Mouse (Mus musculus) midbrain, postnatal 0 days (tissue): ENCODE measurements around the gene Asxl1. TPM values are rescaled to one million over a fixed set of nuclear protein-coding genes. Genes with fewer than 3 reads are reported as not detected.

Source experiments
- ATAC-seq: fragments of 200-750 bp; cut with Nextera tagmentation; 2 replicates; pipeline ENCODE4 v1.8.0; 2017; ENCODE audit warnings: moderate number of reproducible peaks, mild to moderate bottlenecking, moderate TSS enrichment, moderate library complexity; ENCODE audit not compliant: low FRiP score
- DNase-seq: peaks from one replicate; pipeline ENCODE4 v3.0.0-alpha.2; 2015; ENCODE audit warnings: low spot score
- H3K27ac ChIP-seq: fragments of 300-500 bp; sonication (generic); 2 replicates; pipeline ENCODE4 v1.5.1; 2014; ENCODE audit warnings: low read depth, mild to moderate bottlenecking, low read length, mixed read lengths
- H3K27me3 ChIP-seq: fragments of 300-500 bp; sonication (generic); 2 replicates; pipeline ENCODE4 v1.6.1; 2014; ENCODE audit warnings: low read length, control low read depth, mixed read lengths; ENCODE audit not compliant: insufficient read depth
- H3K36me3 ChIP-seq: fragments of 300-500 bp; sonication (generic); 2 replicates; pipeline ENCODE4 v1.6.1; 2014; ENCODE audit warnings: low read length, control low read depth, mixed read lengths; ENCODE audit not compliant: insufficient read depth
- H3K4me1 ChIP-seq: fragments of 300-500 bp; sonication (generic); 2 replicates; pipeline ENCODE4 v1.6.1; 2014; ENCODE audit warnings: mild to moderate bottlenecking, control low read depth, antibody characterized with exemption, low read length, mixed read lengths; ENCODE audit not compliant: insufficient read depth
- H3K4me2 ChIP-seq: fragments of 300-500 bp; sonication (generic); 2 replicates; pipeline ENCODE4 v1.6.1; 2014; ENCODE audit warnings: low read depth, mild to moderate bottlenecking, low read length, mixed read lengths; ENCODE audit not compliant: poor library complexity, severe bottlenecking
- H3K4me3 ChIP-seq: fragments of 300-500 bp; sonication (generic); 2 replicates; pipeline ENCODE4 v1.5.1; 2014; ENCODE audit warnings: low read depth, mild to moderate bottlenecking, low read length, moderate library complexity
- H3K9ac ChIP-seq: fragments of 300-500 bp; sonication (generic); replicated peaks from 2 replicates; pipeline ENCODE4 v1.6.1; 2014; ENCODE audit warnings: mild to moderate bottlenecking, low read length, moderate library complexity, mixed read lengths; ENCODE audit not compliant: poor library complexity, severe bottlenecking
- H3K9me3 ChIP-seq: fragments of 300-500 bp; sonication (generic); 2 replicates; pipeline ENCODE4 v1.6.1; 2016; ENCODE audit warnings: low read length, control low read depth
- CTCF ChIP-seq: IDR thresholded peaks from 2 replicates; pipeline ENCODE4 v1.5.1; 2016; ENCODE audit warnings: antibody characterized with exemption, mild to moderate bottlenecking
- WGBS: fragments of 180-500 bp; shearing (Covaris S2); extraction: QIAGEN DNeasy Blood & Tissue Kit; methylation state at CpG from one replicate; pipeline ENCODE4 v1.1.7; 2014; 5-methylcytosine and 5-hydroxymethylcytosine counted together
- polyA plus RNA-seq: library from polyadenylated mRNA; unstranded; fragments of >200 nt; fragmentation: Nextera tagmentation; extraction: Ambion mirVana; gene quantifications from 2 replicates; pipeline ENCODE4 v1.2.1, GENCODE M21; 2015
- total RNA-seq: library from RNA; depleted of rRNA; stranded (reverse); fragments of >200 nt; gene quantifications from 2 replicates; pipeline ENCODE4 v1.2.3, GENCODE M21; 2014; rRNA removed

Gene Asxl1
- 29.0 and 32.9 TPM in 2 replicates for total RNA-seq
- 10.7 and 13.4 TPM in 2 replicates for polyA plus RNA-seq

- Histone ChIP-seq H3K4me2 (peak within 1 kb of the TSS; percentile 71), H3K4me3 (peak within 1 kb of the TSS; percentile 94), H3K9ac (peak within 1 kb of the TSS; percentile 98), H3K27me3 (no peaks in the 10 kb centered on the region), H3K36me3 (no peaks in the 10 kb centered on the region), H3K27ac (peak within 1 kb of the TSS; percentile 97), H3K4me1 (peaks cover 21% of the 10 kb centered on the region; the same call in 1 of the 2 replicates), H3K9me3 (no peaks in the 10 kb centered on the region)
- under 1% methylated on average over 54 of the region's 79 CpGs for WGBS
- ATAC-seq = peak; percentile 98
- no peak for TF ChIP-seq CTCF
- DNase-seq = peak; percentile 99
Measured at GRCm38 (mm10) chr2:153345454-153346220, at the start of gene Asxl1. TSS of gene Asxl1 (plus strand) at chr2:153345829.

GRCm38 (mm10) chr2:153297771-153298170 lies 47.9 kb upstream of the Asxl1 start:
- Histone ChIP-seq H3K36me3 (peaks cover 3% of the 10 kb centered on the region; the same call in 1 of the 2 replicates), H3K4me2 (no peak overlapping the region), H3K27me3 (no peaks in the 10 kb centered on the region), H3K9ac (0 out of 2 replicates have a peak overlapping the region, but pooled peaks have one; percentile 13), H3K27ac (no peak overlapping the region), H3K4me3 (no peak overlapping the region), H3K9me3 (no peaks in the 10 kb centered on the region), H3K4me1 (no peaks in the 10 kb centered on the region)
- ATAC-seq (no peak), DNase-seq (no peak)
- no peak for TF ChIP-seq CTCF
- 76% methylated on average over 4 of the region's 4 CpGs for WGBS

GRCm38 (mm10) chr2:153298460-153298859 lies 47.2 kb upstream of the Asxl1 start:
- Histone ChIP-seq H3K27ac (no peak overlapping the region), H3K4me1 (no peaks in the 10 kb centered on the region), H3K9me3 (no peaks in the 10 kb centered on the region), H3K36me3 (peaks cover 3% of the 10 kb centered on the region; the same call in 1 of the 2 replicates), H3K4me2 (no peak overlapping the region), H3K9ac (no peak overlapping the region), H3K27me3 (no peaks in the 10 kb centered on the region), H3K4me3 (no peak overlapping the region)
- ATAC-seq (no peak), DNase-seq (no peak)
- no peak for TF ChIP-seq CTCF
- 79% methylated on average over 4 of the region's 4 CpGs for WGBS

- WGBS = 85% methylated on average over 4 of the region's 4 CpGs
Measured at GRCm38 (mm10) chr2:153298863-153299262, 46.8 kb upstream of the Asxl1 start.

GRCm38 (mm10) chr2:153301123-153301522 lies 44.5 kb upstream of the Asxl1 start:
- Histone ChIP-seq H3K27ac (no peak overlapping the region), H3K9ac (no peak overlapping the region), H3K4me1 (no peaks in the 10 kb centered on the region), H3K4me2 (no peak overlapping the region), H3K36me3 (peaks cover 3% of the 10 kb centered on the region; the same call in 1 of the 2 replicates), H3K4me3 (no peak overlapping the region), H3K27me3 (no peaks in the 10 kb centered on the region), H3K9me3 (no peaks in the 10 kb centered on the region)
- DNase-seq (no peak), ATAC-seq (no peak)
- WGBS = 95% methylated on average over 5 of the region's 5 CpGs
- no peak for TF ChIP-seq CTCF

More at GRCm38 (mm10) chr2:153298863-153299262, 46.8 kb upstream of the Asxl1 start:
- Histone ChIP-seq H3K9ac (no peak overlapping the region), H3K4me2 (no peak overlapping the region), H3K36me3 (peaks cover 3% of the 10 kb centered on the region; the same call in 1 of the 2 replicates), H3K27ac (no peak overlapping the region), H3K4me1 (no peaks in the 10 kb centered on the region), H3K4me3 (no peak overlapping the region), H3K27me3 (no peaks in the 10 kb centered on the region), H3K9me3 (no peaks in the 10 kb centered on the region)
- peak; percentile 30 for TF ChIP-seq CTCF
- DNase-seq (no peak), ATAC-seq (no peak)

- DNase-seq (no peak), ATAC-seq (no peak)
- H3K9ac ChIP-seq = no peak overlapping the region
- H3K4me1 ChIP-seq = no peaks in the 10 kb centered on the region
- H3K9me3 ChIP-seq = no peaks in the 10 kb centered on the region
- H3K4me2 ChIP-seq = no peak overlapping the region
- no peak overlapping the region for H3K4me3 ChIP-seq
- no peaks in the 10 kb centered on the region for H3K27me3 ChIP-seq
- no peaks in the 10 kb centered on the region for H3K36me3 ChIP-seq
- H3K27ac ChIP-seq = no peak overlapping the region
- TF ChIP-seq CTCF = no peak
- WGBS = 88% methylated on average over 6 of the region's 6 CpGs
Measured at GRCm38 (mm10) chr2:153305240-153305639, 40.4 kb upstream of the Asxl1 start.
